In genomic region chr9:3471897-3472296, GRCm38 (mm10) we compare ENCODE assay signal across 16 mouse cellular contexts.
"Had no signal": no experiment of that assay in that cellular context is flagged by ENCODE, and none has a peak within 500 bp of the region (broad histone marks: within the 10 kb centered on the region; RNA-seq: fewer than 3 reads in every experiment).

No protein-coding gene starts in this region.

- ATAC-seq: hindbrain, postnatal 0 days; intestine, embryonic 16.5 days; liver, embryonic 12.5 days had no signal

- DNase-seq: gastrocnemius, adult 2 months; gastrocnemius, postnatal 10 days; gastrocnemius, postnatal 25 days; heart, adult 11 months; heart, postnatal 10 days; kidney, adult 18-20 months; kidney, adult 8-10 months; kidney, postnatal 10 days; kidney, postnatal 25 days; kidney, postnatal 4 days; layer of hippocampus, adult 9-11 months; layer of hippocampus, postnatal 36 days; left cerebral cortex, postnatal 4 days had no signal
